Mouse (Mus musculus) ES-E14 (cell line): Measurements from ENCODE around the gene Rab6a. TPM values are rescaled to one million over a fixed set of nuclear protein-coding genes. Genes with fewer than 3 reads are reported as not detected.
A peak's percentile ranks its signal among the peaks of the same experiment; 100 is the strongest.

Experiments used
- DNase-seq: peaks from one replicate; pipeline ENCODE4 v3.0.0-alpha.2; 2013; ENCODE audit warnings: low read depth, low spot score
- H3K27ac ChIP-seq: 2 replicates; pipeline ENCODE4 v1.5.1; 2012; ENCODE audit warnings: low read depth, mild to moderate bottlenecking, low read length, moderate library complexity, mixed read lengths; ENCODE audit not compliant: poor library complexity, insufficient read depth, severe bottlenecking
- H3K36me3 ChIP-seq: 2 replicates; pipeline ENCODE4 v1.6.1; 2012; ENCODE audit warnings: mild to moderate bottlenecking, low read length, moderate library complexity, mixed read lengths; ENCODE audit not compliant: control insufficient read depth, poor library complexity, insufficient read depth, severe bottlenecking
- H3K4me1 ChIP-seq, 2 experiments: fragments of 150-350 bp in 1 of 2; sonication (generic) in 1 of 2; 2 replicates each; pipeline ENCODE4 v1.6.1; 2012; ENCODE audit warnings: low read length in 2 of 2, mild to moderate bottlenecking in 1 of 2, mixed read lengths in 1 of 2; ENCODE audit not compliant: control insufficient read depth in 2 of 2, insufficient read depth in 2 of 2, poor library complexity in 1 of 2
- H3K4me3 ChIP-seq, 2 experiments: fragments of 150-350 bp in 1 of 2; sonication (generic) in 1 of 2; 2 replicates each; pipeline ENCODE4 v1.5.1; 2012; ENCODE audit warnings: low read length in 2 of 2, low read depth in 1 of 2, mild to moderate bottlenecking in 1 of 2, mixed read lengths in 1 of 2; ENCODE audit not compliant: insufficient read depth in 1 of 2, poor library complexity in 1 of 2, severe bottlenecking in 1 of 2
- H3K9ac ChIP-seq: 2 replicates; pipeline ENCODE4 v1.6.1; 2012; ENCODE audit warnings: low read depth, mild to moderate bottlenecking, low read length, mixed read lengths; ENCODE audit not compliant: poor library complexity, insufficient read depth, severe bottlenecking
- H3K9me3 ChIP-seq: fragments of 150-350 bp; sonication (generic); 2 replicates; pipeline ENCODE4 v1.6.1; 2012; ENCODE audit warnings: low read depth, mild to moderate bottlenecking, low read length; ENCODE audit not compliant: control insufficient read depth, insufficient read depth
- CHD2 ChIP-seq: IDR thresholded peaks from 2 replicates; pipeline ENCODE4 v1.6.1; 2014; ENCODE audit warnings: mild to moderate bottlenecking, low read depth, low read length, inconsistent platforms
- HCFC1 ChIP-seq: IDR thresholded peaks from 2 replicates; pipeline ENCODE4 v1.6.1; 2012; ENCODE audit warnings: low read length, inconsistent platforms, borderline replicate concordance; ENCODE audit not compliant: insufficient read depth
- MAFK ChIP-seq: IDR thresholded peaks from 2 replicates; pipeline ENCODE4 v1.6.1; 2014; ENCODE audit warnings: mild to moderate bottlenecking, low read depth, low read length, inconsistent platforms; ENCODE audit not compliant: insufficient read depth
- ZC3H11A ChIP-seq: IDR thresholded peaks from 2 replicates; pipeline ENCODE4 v1.6.1; 2012; ENCODE audit warnings: low read depth, mild to moderate bottlenecking, inconsistent platforms, low read length, borderline replicate concordance
- ZNF384 ChIP-seq: IDR thresholded peaks from 2 replicates; pipeline ENCODE4 v1.6.1; 2012; ENCODE audit warnings: low read depth, low read length, inconsistent platforms
- in situ Hi-C, 2 experiments: fragments of 600-800 bp; cut with MboI; formaldehyde crosslinking; loops; one replicate each; pipeline ENCODE4 v1.15.1; 2025; ENCODE audit warnings: low sequenced_read_pairs in 2 of 2, inconsistent platforms in 1 of 2; ENCODE audit not compliant: unreplicated experiment in 2 of 2
- total RNA-seq: library from RNA; depleted of rRNA; stranded (reverse); fragments of 300-350 nt; gene quantifications from 2 replicates; pipeline ENCODE4 v1.2.3, GENCODE M21; 2012

Rab6a gene
- total RNA-seq, 1 experiment: 61.8 TPM

DNA sequence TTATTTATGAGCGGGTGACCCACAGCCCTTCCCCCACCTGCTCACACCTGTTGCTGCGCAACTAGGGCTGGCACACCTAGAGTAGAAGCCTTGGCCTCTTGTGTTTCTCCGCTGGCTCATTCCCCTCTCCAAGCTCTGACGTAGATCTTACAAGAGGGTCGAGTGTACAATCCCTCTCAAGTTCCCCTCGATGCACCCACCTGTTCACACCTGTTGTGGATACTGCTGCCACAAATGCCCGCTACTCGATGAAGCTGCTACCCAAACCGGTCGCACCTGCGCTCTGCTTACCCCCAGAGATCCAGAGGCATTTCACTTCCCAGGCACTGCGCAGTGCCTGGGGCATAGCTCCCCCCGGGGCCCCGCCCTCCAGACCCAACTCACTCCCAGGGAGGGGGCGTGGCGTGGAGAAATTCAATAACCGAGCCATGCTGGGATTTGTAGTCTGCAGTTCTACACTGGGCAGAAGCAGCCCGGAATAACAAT, 50.9 kb downstream of the Rab6a start:
- DNase-seq: peak; percentile 69
- H3K4me1 ChIP-seq: peaks cover 3% of the 10 kb centered on the region in 2 experiments; a peak in 1 of 4 replicates
- TF ChIP-seq CHD2: no peak
- TF ChIP-seq HCFC1: peak; percentile 84

DNA sequence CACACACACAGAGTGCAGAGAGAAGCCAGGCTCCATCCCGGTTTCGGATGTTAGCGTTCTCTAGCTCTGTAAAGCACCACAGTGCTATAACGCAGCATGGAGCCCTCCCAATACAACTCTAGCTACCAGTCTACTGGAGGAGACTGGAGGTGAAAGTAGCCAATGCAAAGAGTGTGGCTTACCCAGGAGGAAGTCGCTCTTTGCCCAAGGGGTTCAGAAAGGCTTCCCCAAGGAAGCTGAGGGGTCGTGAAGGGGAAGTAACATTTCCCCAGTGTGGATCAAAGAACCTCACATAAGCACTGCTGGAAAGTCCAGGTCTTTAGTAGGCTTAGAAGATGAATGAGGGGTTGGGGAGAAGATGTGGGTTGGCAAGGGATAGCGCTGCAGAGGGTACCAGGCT, 54.1 kb downstream of the Rab6a start:
- no peak for TF ChIP-seq ZC3H11A
- no peak for TF ChIP-seq MAFK
- no peak for TF ChIP-seq CHD2
- TF ChIP-seq ZNF384: no peak

More for the DNA sequence above, 50.9 kb downstream of the Rab6a start:
- no peak overlapping the region for H3K27ac ChIP-seq
- in situ Hi-C loops: no loop called here
- H3K4me3 ChIP-seq: peak overlapping the region; percentile 43 to 54
- no peaks in the 10 kb centered on the region for H3K36me3 ChIP-seq
- no peaks in the 10 kb centered on the region for H3K9me3 ChIP-seq
- H3K9ac ChIP-seq: peak overlapping the region; percentile 33

GRCm38 (mm10) chr7:100662231-100662630, 55.0 kb downstream of the Rab6a start, which contains the start of gene Plekhb1:
TSS of gene Plekhb1 (minus strand) at chr7:100662414.
- no peak for DNase-seq
- Histone ChIP-seq H3K36me3 (no peaks in the 10 kb centered on the region), H3K9me3 (no peaks in the 10 kb centered on the region), H3K4me3 (no peak within 1 kb of the TSS), H3K27ac (no peak within 1 kb of the TSS), H3K4me1 (peaks cover 3 to 7% of the 10 kb centered on the region in 2 experiments; a peak in 2 of 4 replicates), H3K9ac (no peak within 1 kb of the TSS; the same call in 1 of the 2 replicates)
- TF ChIP-seq ZC3H11A: no peak
- no peak for TF ChIP-seq HCFC1
- TF ChIP-seq ZNF384: no peak
- TF ChIP-seq CHD2: no peak
- no peak for TF ChIP-seq MAFK
- in situ Hi-C loops: no loop called here

More for the DNA sequence above, 54.1 kb downstream of the Rab6a start:
- Histone ChIP-seq H3K9ac (no peak overlapping the region), H3K9me3 (no peaks in the 10 kb centered on the region), H3K27ac (no peak overlapping the region), H3K36me3 (no peaks in the 10 kb centered on the region), H3K4me1 (peaks cover 6 to 7% of the 10 kb centered on the region in 2 experiments; a peak in 3 of 4 replicates), H3K4me3 (no peak overlapping the region)
- DNase-seq: no peak
- in situ Hi-C loops: no loop called here

DNA sequence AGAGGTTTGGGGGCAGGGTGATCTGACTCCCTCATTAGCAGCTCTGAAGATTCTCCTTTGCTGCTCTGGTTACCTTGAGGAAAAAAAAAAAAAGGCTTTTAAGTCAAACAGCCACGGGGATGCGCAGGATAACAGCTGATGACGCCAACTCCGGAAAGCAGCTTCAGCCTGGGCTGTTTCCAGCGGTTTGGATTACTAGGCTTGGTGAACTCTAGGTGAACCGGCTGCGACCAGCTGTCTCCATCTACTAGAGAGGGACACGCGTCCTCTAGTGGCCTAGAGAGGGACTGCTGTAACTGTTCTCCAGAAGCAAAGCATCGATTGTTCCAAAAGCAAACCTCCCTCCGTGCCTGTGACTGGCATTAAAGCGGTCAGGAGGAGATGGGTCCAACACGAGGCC, 56.0 kb downstream of the Rab6a start:
- H3K36me3 ChIP-seq: no peaks in the 10 kb centered on the region
- H3K4me1 ChIP-seq: peaks cover 3 to 7% of the 10 kb centered on the region in 2 experiments; a peak in 2 of 4 replicates
- no peak overlapping the region; the same call in 1 of the 2 replicates for H3K9ac ChIP-seq
- H3K9me3 ChIP-seq: no peaks in the 10 kb centered on the region
- H3K27ac ChIP-seq: no peak overlapping the region
- TF ChIP-seq ZNF384 (peak; percentile 91), MAFK (no peak), ZC3H11A (no peak; the same call in 1 of the 2 replicates)
- in situ Hi-C loops: no loop called here
- no peak overlapping the region; a peak in 1 of 4 replicates for H3K4me3 ChIP-seq
- DNase-seq: peak; percentile 91

DNA sequence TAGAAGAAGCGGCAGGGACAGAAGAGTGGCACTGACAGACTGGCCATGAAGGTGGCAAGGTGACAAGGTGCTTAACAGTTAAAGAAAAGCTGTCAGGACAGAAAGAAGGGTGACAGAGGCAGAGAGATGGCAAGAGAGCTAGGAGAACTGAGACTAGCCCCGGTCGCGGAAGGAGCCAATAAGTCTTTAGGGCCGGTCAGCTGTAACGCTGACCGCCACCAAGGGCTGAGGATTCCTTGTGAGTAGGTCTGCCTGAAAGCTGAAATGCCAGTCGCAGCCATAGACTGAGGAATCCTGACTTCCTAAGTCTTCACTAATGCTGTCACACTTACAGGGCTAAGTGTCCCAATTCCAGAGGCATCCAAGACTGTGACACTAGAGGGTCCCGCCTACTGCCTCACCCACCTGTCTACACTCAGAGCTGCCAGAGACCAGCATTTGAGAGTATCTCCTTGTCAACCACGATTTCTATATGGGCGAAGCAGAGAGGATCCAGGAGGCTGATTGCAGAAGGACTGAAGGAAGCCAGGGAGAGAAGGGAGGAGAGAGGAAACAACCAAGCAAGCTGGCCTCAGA, 56.6 kb downstream of the Rab6a start:
- Histone ChIP-seq H3K4me3 (no peak overlapping the region), H3K9ac (no peak overlapping the region), H3K4me1 (peaks cover 3 to 4% of the 10 kb centered on the region in 2 experiments; a peak in 2 of 4 replicates), H3K27ac (no peak overlapping the region), H3K36me3 (no peaks in the 10 kb centered on the region), H3K9me3 (no peaks in the 10 kb centered on the region)
- TF ChIP-seq CHD2: no peak
- no peak for TF ChIP-seq ZNF384
- no peak for TF ChIP-seq ZC3H11A
- no peak for TF ChIP-seq MAFK
- no peak for TF ChIP-seq HCFC1
- no peak for DNase-seq
- in situ Hi-C loops: no loop called here
